Mouse (Mus musculus) cerebral cortex, adult 2 months (tissue): ENCODE results near the gene Klf3.

Source experiments
- WGBS: fragments of 180-500 bp; shearing (Covaris S2); methylation state at CpG from one replicate; pipeline ENCODE4 v1.1.7; 2018; 5-methylcytosine and 5-hydroxymethylcytosine counted together

Klf3 gene

DNA sequence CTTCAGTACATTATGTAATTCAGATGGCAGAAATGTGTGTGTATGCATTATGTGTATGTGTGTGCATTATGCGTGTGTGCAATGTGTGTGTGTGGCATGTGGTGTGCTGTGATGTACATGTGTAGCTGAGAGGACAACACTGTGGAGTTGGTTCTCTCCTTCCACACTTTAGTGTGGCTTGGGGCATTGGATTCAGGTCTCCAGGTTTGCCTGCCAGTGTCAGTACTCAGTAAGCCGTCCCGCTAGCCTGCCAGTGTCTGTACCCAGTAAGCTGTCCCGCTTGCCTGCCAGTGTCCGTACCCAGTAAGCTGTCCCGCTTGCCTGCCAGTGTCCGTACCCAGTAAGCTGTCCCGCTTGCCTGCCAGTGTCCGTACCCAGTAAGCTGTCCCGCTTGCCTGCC, 78.4 kb downstream of the Klf3 start:
- WGBS, result 89% methylated on average over 6 of the region's 10 CpGs

DNA sequence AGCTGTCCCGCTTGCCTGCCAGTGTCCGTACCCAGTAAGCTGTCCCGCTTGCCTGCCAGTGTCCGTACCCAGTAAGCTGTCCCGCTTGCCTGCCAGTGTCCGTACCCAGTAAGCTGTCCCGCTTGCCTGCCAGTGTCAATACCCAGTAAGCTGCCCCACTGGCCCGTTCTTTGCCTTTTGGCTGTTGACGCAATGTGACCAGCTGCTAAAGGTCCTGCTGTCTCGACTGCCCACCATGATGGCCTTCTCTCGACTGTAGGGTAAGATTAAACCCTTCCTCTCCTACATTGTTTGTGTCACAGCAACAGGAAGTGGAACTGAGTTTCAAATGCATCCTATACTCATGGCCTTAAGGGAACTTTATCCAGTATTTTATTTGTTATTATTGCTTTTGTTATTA, 78.8 kb downstream of the Klf3 start:
- 83% methylated on average over 9 of the region's 11 CpGs for WGBS
